Mouse (Mus musculus) ES-E14 (cell line): ENCODE measurements around the gene Hoxb3. TPM values are rescaled to one million over a fixed set of nuclear protein-coding genes. Genes with fewer than 3 reads are reported as not detected.

Experiments
- DNase-seq: peaks from one replicate; pipeline ENCODE4 v3.0.0-alpha.2; 2013; ENCODE audit warnings: low read depth, low spot score
- H3K27ac ChIP-seq: 2 replicates; pipeline ENCODE4 v1.5.1; 2012; ENCODE audit warnings: low read depth, mild to moderate bottlenecking, low read length, moderate library complexity, mixed read lengths; ENCODE audit not compliant: poor library complexity, insufficient read depth, severe bottlenecking
- H3K36me3 ChIP-seq: 2 replicates; pipeline ENCODE4 v1.6.1; 2012; ENCODE audit warnings: mild to moderate bottlenecking, low read length, moderate library complexity, mixed read lengths; ENCODE audit not compliant: control insufficient read depth, poor library complexity, insufficient read depth, severe bottlenecking
- H3K4me1 ChIP-seq, 2 experiments: fragments of 150-350 bp in 1 of 2; sonication (generic) in 1 of 2; 2 replicates each; pipeline ENCODE4 v1.6.1; 2012; ENCODE audit warnings: low read length in 2 of 2, mild to moderate bottlenecking in 1 of 2, mixed read lengths in 1 of 2; ENCODE audit not compliant: control insufficient read depth in 2 of 2, insufficient read depth in 2 of 2, poor library complexity in 1 of 2
- H3K4me3 ChIP-seq, 2 experiments: fragments of 150-350 bp in 1 of 2; sonication (generic) in 1 of 2; 2 replicates each; pipeline ENCODE4 v1.5.1; 2012; ENCODE audit warnings: low read length in 2 of 2, low read depth in 1 of 2, mild to moderate bottlenecking in 1 of 2, mixed read lengths in 1 of 2; ENCODE audit not compliant: insufficient read depth in 1 of 2, poor library complexity in 1 of 2, severe bottlenecking in 1 of 2
- H3K9ac ChIP-seq: 2 replicates; pipeline ENCODE4 v1.6.1; 2012; ENCODE audit warnings: low read depth, mild to moderate bottlenecking, low read length, mixed read lengths; ENCODE audit not compliant: poor library complexity, insufficient read depth, severe bottlenecking
- H3K9me3 ChIP-seq: fragments of 150-350 bp; sonication (generic); 2 replicates; pipeline ENCODE4 v1.6.1; 2012; ENCODE audit warnings: low read depth, mild to moderate bottlenecking, low read length; ENCODE audit not compliant: control insufficient read depth, insufficient read depth
- CHD2 ChIP-seq: IDR thresholded peaks from 2 replicates; pipeline ENCODE4 v1.6.1; 2014; ENCODE audit warnings: mild to moderate bottlenecking, low read depth, low read length, inconsistent platforms
- HCFC1 ChIP-seq: IDR thresholded peaks from 2 replicates; pipeline ENCODE4 v1.6.1; 2012; ENCODE audit warnings: low read length, inconsistent platforms, borderline replicate concordance; ENCODE audit not compliant: insufficient read depth
- MAFK ChIP-seq: IDR thresholded peaks from 2 replicates; pipeline ENCODE4 v1.6.1; 2014; ENCODE audit warnings: mild to moderate bottlenecking, low read depth, low read length, inconsistent platforms; ENCODE audit not compliant: insufficient read depth
- ZC3H11A ChIP-seq: IDR thresholded peaks from 2 replicates; pipeline ENCODE4 v1.6.1; 2012; ENCODE audit warnings: low read depth, mild to moderate bottlenecking, inconsistent platforms, low read length, borderline replicate concordance
- ZNF384 ChIP-seq: IDR thresholded peaks from 2 replicates; pipeline ENCODE4 v1.6.1; 2012; ENCODE audit warnings: low read depth, low read length, inconsistent platforms
- in situ Hi-C, 2 experiments: fragments of 600-800 bp; cut with MboI; formaldehyde crosslinking; loops; one replicate each; pipeline ENCODE4 v1.15.1; 2025; ENCODE audit warnings: low sequenced_read_pairs in 2 of 2, inconsistent platforms in 1 of 2; ENCODE audit not compliant: unreplicated experiment in 2 of 2
- total RNA-seq: library from RNA; depleted of rRNA; stranded (reverse); fragments of 300-350 nt; gene quantifications from 2 replicates; pipeline ENCODE4 v1.2.3, GENCODE M21; 2012

Hoxb3 gene
- total RNA-seq, 1 experiment: 0.54 TPM

GRCm38 (mm10) chr11:96345893-96346806 lies 23.0 kb downstream of the Hoxb3 start:
- H3K9ac ChIP-seq: no peak overlapping the region
- no peaks in the 10 kb centered on the region for H3K36me3 ChIP-seq
- DNase-seq: no peak

GRCm38 (mm10) chr11:96346916-96347520 lies 23.9 kb downstream of the Hoxb3 start:
- peaks cover 0 to 12% of the 10 kb centered on the region in 2 experiments; a peak in 1 of 4 replicates for H3K4me1 ChIP-seq
- in situ Hi-C loops: no loop called here
- no peak for DNase-seq
- H3K36me3 ChIP-seq: no peaks in the 10 kb centered on the region
- no peaks in the 10 kb centered on the region for H3K9me3 ChIP-seq
- H3K27ac ChIP-seq: no peak overlapping the region
- H3K9ac ChIP-seq: no peak overlapping the region
- no peak for TF ChIP-seq ZNF384
- no peak for TF ChIP-seq ZC3H11A
- TF ChIP-seq MAFK: no peak
- no peak for TF ChIP-seq CHD2
- TF ChIP-seq HCFC1: no peak
- no peak overlapping the region for H3K4me3 ChIP-seq

More at GRCm38 (mm10) chr11:96345893-96346806, 23.0 kb downstream of the Hoxb3 start:
- no peak for TF ChIP-seq HCFC1
- Histone ChIP-seq H3K27ac (no peak overlapping the region), H3K9me3 (no peaks in the 10 kb centered on the region), H3K4me1 (peaks cover 0 to 10% of the 10 kb centered on the region in 2 experiments; a peak in 1 of 4 replicates), H3K4me3 (peak overlapping the region; percentile 14 to 32; a peak in 3 of 4 replicates)
- in situ Hi-C loops: no loop called here

GRCm38 (mm10) chr11:96347717-96348116 lies 24.6 kb downstream of the Hoxb3 start:
- Histone ChIP-seq H3K4me3 (no peak overlapping the region), H3K9ac (no peak overlapping the region), H3K27ac (no peak overlapping the region), H3K4me1 (peaks cover 0 to 12% of the 10 kb centered on the region in 2 experiments; a peak in 1 of 4 replicates), H3K9me3 (no peaks in the 10 kb centered on the region), H3K36me3 (no peaks in the 10 kb centered on the region)
- DNase-seq: no peak
- TF ChIP-seq CHD2: no peak
- TF ChIP-seq HCFC1: no peak
- no peak for TF ChIP-seq MAFK
- no peak for TF ChIP-seq ZC3H11A
- in situ Hi-C loops: no loop called here

GRCm38 (mm10) chr11:96348141-96348928 lies 25.2 kb downstream of the Hoxb3 start:
- H3K4me1 ChIP-seq: peaks cover 0 to 16% of the 10 kb centered on the region in 2 experiments; a peak in 1 of 4 replicates
- no peaks in the 10 kb centered on the region for H3K9me3 ChIP-seq
- H3K4me3 ChIP-seq: no peak overlapping the region
- no peaks in the 10 kb centered on the region for H3K36me3 ChIP-seq
- H3K27ac ChIP-seq: no peak overlapping the region
- TF ChIP-seq CHD2 (no peak), HCFC1 (no peak), ZNF384 (no peak), ZC3H11A (no peak), MAFK (no peak)
- no peak for DNase-seq
- in situ Hi-C loops: no loop called here
- H3K9ac ChIP-seq: no peak overlapping the region
